Comparison of ENCODE assay signal across 28 mouse cellular contexts in the genomic region with DNA sequence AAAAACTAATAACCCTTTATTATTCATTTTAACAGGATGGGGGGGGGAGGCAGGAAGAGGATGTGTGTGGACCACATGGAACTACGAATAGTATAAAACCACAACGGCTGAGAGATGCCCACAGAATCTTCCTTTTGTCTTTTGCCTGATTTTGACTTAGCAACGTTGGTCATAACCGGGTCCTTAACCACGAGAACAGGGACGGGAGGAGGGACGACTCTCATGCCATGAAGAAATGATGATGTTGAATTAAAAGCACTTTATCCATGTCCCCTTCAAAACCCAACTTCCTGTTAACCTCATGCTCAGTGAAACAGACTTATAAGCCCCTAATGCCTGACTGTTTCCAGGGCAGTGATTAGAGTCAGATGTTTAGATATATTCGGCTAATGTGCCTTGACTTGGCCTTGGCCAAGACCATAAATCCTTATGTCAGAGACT. TPM values are rescaled to one million over a fixed set of nuclear protein-coding genes. Genes with fewer than 3 reads are reported as not detected.
A peak's percentile ranks its signal among the peaks of the same experiment; 100 is the strongest.
DNase-seq lines count a peak whose midpoint lies in the region; ATAC-seq and TF ChIP-seq lines count a peak whose summit lies in the region.
"Had no signal": no experiment of that assay in that cellular context is flagged by ENCODE, and none has a peak within 500 bp of the region (broad histone marks: within the 10 kb centered on the region; RNA-seq: fewer than 3 reads in every experiment).

No protein-coding gene starts in this region.

- DNase-seq in heart, adult 11 months: peak; percentile 70
- peak; percentile 68 for DNase-seq in lung, embryonic 14.5 days
- DNase-seq in lung, adult 18-20 months: no peak
- DNase-seq in limb, embryonic 14.5 days (ENCODE audit: low spot score): peak; percentile 74
- DNase-seq in MN1 (ENCODE audit: low spot score): no peak
- DNase-seq in ovary, postnatal 36 days (ENCODE audit: low spot score): no peak
- DNase-seq: adrenal gland, postnatal 25 days; cerebellum, adult 11-12 months; cerebellum, adult 9-11 months; gastrocnemius, postnatal 36 days; heart, adult 2 months; heart, postnatal 10 days; kidney, postnatal 10 days; layer of hippocampus, adult 9-11 months; right cerebral cortex, adult 18-20 months; thymus, adult 18-20 months; thymus, postnatal 36 days had no signal

- no peak for ATAC-seq in heart, embryonic 11.5 days (replicated peaks; ENCODE audit: insufficient number of reproducible peaks, low FRiP score, low TSS enrichment)
- peak; percentile 81 for ATAC-seq in lung, embryonic 14.5 days (ENCODE audit: insufficient read depth)
- ATAC-seq in embryonic facial prominence, embryonic 15.5 days (ENCODE audit: insufficient number of reproducible peaks, low FRiP score, low TSS enrichment, low read depth): 0 out of 2 replicates have a peak, but pooled peaks have one; percentile 63
- peak; percentile 78 for ATAC-seq in limb, embryonic 14.5 days (ENCODE audit: low FRiP score, low read depth)
- ATAC-seq: forebrain, embryonic 13.5 days; lung, postnatal 0 days; midbrain, embryonic 16.5 days had no signal

- H3K9ac ChIP-seq in heart, embryonic 11.5 days (ENCODE audit: low read depth, low read length): no peak overlapping the region
- H3K9ac ChIP-seq in lung, embryonic 14.5 days: no peak overlapping the region
- no peak overlapping the region for H3K9ac ChIP-seq in embryonic facial prominence, embryonic 15.5 days
- H3K9ac ChIP-seq in limb, embryonic 14.5 days (ENCODE audit: low read depth, low read length, severe bottlenecking): no peak overlapping the region
- H3K9ac ChIP-seq: forebrain, embryonic 13.5 days; heart, embryonic 13.5 days; hindbrain, embryonic 15.5 days; limb, embryonic 13.5 days; liver, embryonic 14.5 days had no signal

- no peaks in the 10 kb centered on the region for H3K36me3 ChIP-seq in heart, embryonic 11.5 days (ENCODE audit: control insufficient read depth, insufficient read depth, low read length)
- H3K36me3 ChIP-seq in lung, embryonic 14.5 days (ENCODE audit: insufficient read depth): no peaks in the 10 kb centered on the region
- no peaks in the 10 kb centered on the region for H3K36me3 ChIP-seq in embryonic facial prominence, embryonic 15.5 days
- H3K36me3 ChIP-seq in limb, embryonic 14.5 days (ENCODE audit: control insufficient read depth, insufficient read depth, low read length): no peaks in the 10 kb centered on the region
- H3K36me3 ChIP-seq: heart, embryonic 13.5 days; hindbrain, embryonic 15.5 days; limb, embryonic 13.5 days; midbrain, embryonic 10.5 days had no signal

- no peak for TF ChIP-seq CTCF in lung, embryonic 14.5 days (IDR thresholded peaks at IDR 0.05; ENCODE audit: low read depth)

- no peak overlapping the region for H3K4me3 ChIP-seq in heart, embryonic 11.5 days (ENCODE audit: low read depth, low read length)
- H3K4me3 ChIP-seq in lung, embryonic 14.5 days (ENCODE audit: low read depth, low read length): no peak overlapping the region
- no peak overlapping the region for H3K4me3 ChIP-seq in embryonic facial prominence, embryonic 15.5 days (replicated peaks)
- H3K4me3 ChIP-seq in limb, embryonic 14.5 days (replicated peaks; ENCODE audit: low read length): no peak overlapping the region
- H3K4me3 ChIP-seq: forebrain, embryonic 13.5 days; heart, adult 2 months; heart, embryonic 13.5 days; hindbrain, embryonic 15.5 days; limb, embryonic 13.5 days; midbrain, embryonic 10.5 days had no signal

- H3K4me1 ChIP-seq in heart, embryonic 11.5 days (ENCODE audit: control insufficient read depth, insufficient read depth, low read length): no peaks in the 10 kb centered on the region
- H3K4me1 ChIP-seq in lung, embryonic 14.5 days (ENCODE audit: insufficient read depth): no peaks in the 10 kb centered on the region
- no peaks in the 10 kb centered on the region for H3K4me1 ChIP-seq in embryonic facial prominence, embryonic 15.5 days
- peaks cover 20% of the 10 kb centered on the region for H3K4me1 ChIP-seq in limb, embryonic 14.5 days (ENCODE audit: control insufficient read depth, insufficient read depth, low read length)
- H3K4me1 ChIP-seq: forebrain, embryonic 13.5 days; hindbrain, embryonic 15.5 days; midbrain, embryonic 10.5 days had no signal

- H3K27ac ChIP-seq in heart, embryonic 11.5 days (ENCODE audit: low read depth, low read length): no peak overlapping the region
- peak overlapping the region; percentile 61 for H3K27ac ChIP-seq in lung, embryonic 14.5 days (ENCODE audit: low read depth)
- H3K27ac ChIP-seq in embryonic facial prominence, embryonic 15.5 days (replicated peaks): peak overlapping the region; percentile 55
- H3K27ac ChIP-seq in limb, embryonic 14.5 days (replicated peaks; ENCODE audit: low read depth, low read length): no peak overlapping the region
- H3K27ac ChIP-seq: forebrain, embryonic 13.5 days; heart, adult 2 months; heart, embryonic 13.5 days; hindbrain, embryonic 15.5 days; limb, embryonic 13.5 days; liver, embryonic 14.5 days; midbrain, embryonic 10.5 days; stomach, postnatal 0 days had no signal

- no peak overlapping the region for H3K4me2 ChIP-seq in heart, embryonic 11.5 days
- peak overlapping the region; percentile 10; the same call in 1 of the 2 replicates for H3K4me2 ChIP-seq in lung, embryonic 14.5 days
- no peak overlapping the region for H3K4me2 ChIP-seq in embryonic facial prominence, embryonic 15.5 days (replicated peaks)
- H3K4me2 ChIP-seq in limb, embryonic 14.5 days (replicated peaks; ENCODE audit: low read depth, low read length, severe bottlenecking): no peak overlapping the region
- H3K4me2 ChIP-seq: forebrain, embryonic 13.5 days; heart, embryonic 13.5 days; hindbrain, embryonic 15.5 days; limb, embryonic 13.5 days had no signal

- 78% methylated on average over 8 of the region's 8 CpGs for WGBS in heart, embryonic 11.5 days (ENCODE audit: insufficient replicate concordance)
- 29% methylated on average over 8 of the region's 8 CpGs for WGBS in lung, embryonic 14.5 days
- WGBS in embryonic facial prominence, embryonic 15.5 days: 47% methylated on average over 8 of the region's 8 CpGs
- 41% methylated on average over 8 of the region's 8 CpGs for WGBS in limb, embryonic 14.5 days

- TF ChIP-seq POLR2A in limb, embryonic 14.5 days (IDR thresholded peaks at IDR 0.05; ENCODE audit: borderline replicate concordance, extremely low read depth, insufficient read depth, insufficient read length): no peak

- H3K27me3 ChIP-seq in heart, embryonic 11.5 days (ENCODE audit: control insufficient read depth, insufficient read depth, low read length): no peaks in the 10 kb centered on the region
- H3K27me3 ChIP-seq in lung, embryonic 14.5 days (ENCODE audit: insufficient read depth, low read length): no peaks in the 10 kb centered on the region
- no peaks in the 10 kb centered on the region for H3K27me3 ChIP-seq in embryonic facial prominence, embryonic 15.5 days
- no peaks in the 10 kb centered on the region for H3K27me3 ChIP-seq in limb, embryonic 14.5 days (ENCODE audit: control insufficient read depth, insufficient read depth, low read length)
- H3K27me3 ChIP-seq: forebrain, embryonic 13.5 days; heart, embryonic 13.5 days; hindbrain, embryonic 15.5 days; limb, embryonic 13.5 days had no signal

- no peaks in the 10 kb centered on the region for H3K9me3 ChIP-seq in heart, embryonic 11.5 days (replicated peaks; ENCODE audit: control insufficient read depth, low read length)
- H3K9me3 ChIP-seq in lung, embryonic 14.5 days (ENCODE audit: low read depth, low read length): no peaks in the 10 kb centered on the region
- no peaks in the 10 kb centered on the region for H3K9me3 ChIP-seq in embryonic facial prominence, embryonic 15.5 days (replicated peaks)
- H3K9me3 ChIP-seq in limb, embryonic 14.5 days (ENCODE audit: control insufficient read depth, low read length): no peaks in the 10 kb centered on the region
- H3K9me3 ChIP-seq: forebrain, embryonic 13.5 days; heart, embryonic 13.5 days; hindbrain, embryonic 15.5 days; limb, embryonic 13.5 days had no signal

RNA-seq across cellular contexts. Expression of gene Limch1, which starts 41.0 kb away (rescaled TPM):
- 28.2 and 32.8 TPM in 2 replicates for polyA plus RNA-seq in heart, embryonic 11.5 days (2014; fragmentation: Nextera tagmentation; extraction: Ambion mirVana)
- 67.8 and 70.5 TPM in 2 replicates for polyA plus RNA-seq in lung, embryonic 14.5 days (2014; fragmentation: Nextera tagmentation; extraction: Ambion mirVana)
- polyA plus RNA-seq in embryonic facial prominence, embryonic 15.5 days (2015; fragmentation: Nextera tagmentation; extraction: Ambion mirVana): 85.9 and 98.1 TPM in 2 replicates
- 40.0 and 44.4 TPM in 2 replicates for polyA plus RNA-seq in limb, embryonic 14.5 days (2012; rRNA removed)
- polyA plus RNA-seq in limb, embryonic 14.5 days (2014; fragmentation: Nextera tagmentation; extraction: Ambion mirVana): 85.3 and 98.4 TPM in 2 replicates

Comparison
In these comparisons a context has a peak if more than half of its experiments do, and no peak if none do; other contexts are left out.
1. DNase-seq: peak in heart, adult 11 months (single experiment), lung, embryonic 14.5 days (single experiment) and limb, embryonic 14.5 days (single experiment); none in lung, adult 18-20 months (0 of 2), MN1 (single experiment) and ovary, postnatal 36 days (single experiment).
2. H3K27ac ChIP-seq: peak in lung, embryonic 14.5 days (single experiment) and embryonic facial prominence, embryonic 15.5 days (single experiment); none in heart, embryonic 11.5 days (single experiment) and limb, embryonic 14.5 days (single experiment).